Mouse (Mus musculus): ENCODE measurements around the gene Spcs2.
A peak's percentile ranks its signal among the peaks of the same experiment; 100 is the strongest.

The Spcs2 gene

DNA sequence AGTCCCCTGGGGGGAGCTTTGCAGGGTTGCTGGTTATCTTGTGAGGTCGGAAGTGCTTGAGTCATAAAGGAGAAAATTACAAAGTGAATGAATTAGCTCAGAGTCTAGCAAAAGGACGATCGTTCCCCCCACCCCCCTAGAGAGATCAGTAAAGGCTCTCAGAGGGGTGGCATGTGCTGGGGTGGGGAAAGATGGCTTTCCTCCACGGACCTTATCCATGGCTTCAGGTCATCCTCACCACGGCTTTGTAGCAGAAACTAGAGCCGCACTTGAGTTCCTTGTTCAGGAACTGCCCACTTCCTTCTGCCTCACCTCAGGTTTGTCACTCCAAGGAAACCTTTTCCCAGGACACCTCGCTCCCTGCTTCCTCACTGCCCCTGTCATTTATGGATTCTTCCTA, at the start of gene Spcs2:
Spcs2 (minus strand) TSS at position 101 of the 400 bp plus-strand sequence.
- DNase-seq (ENCODE audit: low read depth) = no peak

DNA sequence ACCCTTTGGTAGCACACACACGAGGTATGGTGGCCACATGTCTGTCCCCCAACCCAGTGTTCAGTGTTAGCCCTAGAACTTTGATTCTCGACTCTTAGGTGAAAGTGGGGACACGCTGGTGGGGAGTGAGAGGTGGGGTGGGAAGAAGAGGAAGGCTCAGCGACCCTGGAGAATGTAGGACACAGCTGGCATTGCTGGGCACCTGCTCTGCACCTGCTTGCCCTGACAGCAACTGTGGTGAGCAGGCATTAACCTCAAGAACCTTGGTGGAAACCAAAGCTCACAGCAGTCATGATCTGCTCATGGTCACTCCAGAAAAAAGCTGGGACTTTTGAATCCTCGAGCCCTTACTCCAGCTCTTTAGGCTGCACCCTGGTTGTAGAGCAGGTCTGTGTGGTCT, 47.8 kb upstream of the Spcs2 start:
- DNase-seq (ENCODE audit: low read depth) = no peak

- DNase-seq (ENCODE audit: low read depth) = peak; percentile 29
Observed at GRCm38 (mm10) chr7:99907463-99907862, 44.2 kb upstream of the Spcs2 start.

- no peak for DNase-seq (ENCODE audit: low read depth)
Observed at GRCm38 (mm10) chr7:99906346-99906745, 43.1 kb upstream of the Spcs2 start.

DNA sequence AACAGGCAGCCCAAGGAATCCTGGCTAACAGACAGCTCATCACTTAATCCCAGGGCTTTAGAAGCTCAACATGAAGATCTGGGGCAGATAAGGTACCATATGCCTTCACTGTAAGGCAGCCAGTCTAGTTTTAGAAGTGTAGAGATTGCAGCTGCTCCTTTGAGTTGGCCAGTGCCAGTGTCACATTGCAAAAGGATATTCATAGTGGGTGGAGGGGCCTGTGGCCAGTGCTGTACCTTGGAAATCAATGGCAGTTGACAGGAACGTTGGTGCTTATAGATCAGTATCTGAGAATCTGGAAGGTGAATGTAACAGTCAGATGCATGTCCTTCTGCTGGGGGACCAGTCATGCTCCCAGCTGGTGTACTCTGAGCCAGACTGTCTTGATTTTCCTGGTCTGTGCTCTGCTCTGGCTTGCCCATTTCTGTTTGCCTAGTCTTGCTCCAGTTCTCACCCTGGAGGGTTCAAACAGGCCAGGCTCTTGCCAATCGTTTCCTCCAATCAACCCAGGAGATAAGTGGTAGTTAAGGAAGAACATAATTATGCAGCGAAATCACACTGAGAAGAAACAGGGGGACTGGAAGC, 41.3 kb upstream of the Spcs2 start:
- no peak for DNase-seq (ENCODE audit: low read depth)

- no peak for DNase-seq (ENCODE audit: low read depth)
Observed at GRCm38 (mm10) chr7:99902918-99903665, 39.8 kb upstream of the Spcs2 start.

- DNase-seq (ENCODE audit: low read depth) = no peak
Observed at GRCm38 (mm10) chr7:99902208-99902607, 38.9 kb upstream of the Spcs2 start.

DNA sequence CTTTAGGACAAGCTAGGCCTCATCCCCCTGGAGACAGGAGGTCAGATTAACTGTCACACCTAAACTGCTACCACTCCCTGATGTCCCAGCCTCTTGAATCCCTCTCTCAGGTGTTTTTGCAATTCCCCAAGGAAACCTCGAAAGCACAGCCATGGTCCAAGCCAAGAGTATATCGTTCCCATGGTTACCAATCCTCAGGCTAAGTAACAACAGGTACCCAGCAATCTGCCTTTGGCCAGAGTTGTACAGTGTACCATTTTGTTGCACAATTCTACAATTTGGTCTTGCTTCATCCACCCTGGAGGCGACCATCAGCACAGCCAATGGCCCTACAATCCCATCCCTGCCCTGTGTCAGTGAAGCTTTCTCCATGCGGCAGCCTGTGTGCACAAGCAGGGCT, 33.6 kb upstream of the Spcs2 start:
- DNase-seq (ENCODE audit: low read depth) = no peak

GRCm38 (mm10) chr7:99894478-99894877, 31.2 kb upstream of the Spcs2 start:
- no peak for DNase-seq (ENCODE audit: low read depth)

GRCm38 (mm10) chr7:99893967-99894366, 30.7 kb upstream of the Spcs2 start:
- no peak for DNase-seq (ENCODE audit: low read depth)

GRCm38 (mm10) chr7:99892351-99892750, 29.1 kb upstream of the Spcs2 start:
- no peak for DNase-seq (ENCODE audit: low read depth)

DNA sequence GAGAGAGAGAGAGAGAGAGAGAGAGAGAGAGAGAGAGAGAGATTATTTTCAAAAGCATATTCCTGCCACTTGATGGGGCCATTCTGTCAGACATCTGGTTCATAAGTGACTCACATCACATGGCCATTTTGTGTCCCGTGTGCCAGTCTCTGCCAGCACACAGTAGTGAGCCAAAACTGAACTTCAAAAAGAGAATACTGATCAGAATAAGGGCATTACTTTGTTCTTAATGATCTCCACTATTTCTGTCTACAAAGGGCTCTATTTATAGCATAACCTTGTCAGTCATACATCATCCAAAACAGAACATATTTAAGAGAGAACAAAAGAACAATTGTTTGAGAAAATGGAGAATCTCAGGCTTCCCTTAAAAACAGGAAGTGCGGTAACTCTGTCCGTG, 28.2 kb upstream of the Spcs2 start:
- DNase-seq (ENCODE audit: low read depth) = no peak

GRCm38 (mm10) chr7:99890168-99890755, 27.0 kb upstream of the Spcs2 start:
- no peak for DNase-seq (ENCODE audit: low read depth)

GRCm38 (mm10) chr7:99889175-99889880, 26.1 kb upstream of the Spcs2 start:
- DNase-seq (ENCODE audit: low read depth) = no peak

DNA sequence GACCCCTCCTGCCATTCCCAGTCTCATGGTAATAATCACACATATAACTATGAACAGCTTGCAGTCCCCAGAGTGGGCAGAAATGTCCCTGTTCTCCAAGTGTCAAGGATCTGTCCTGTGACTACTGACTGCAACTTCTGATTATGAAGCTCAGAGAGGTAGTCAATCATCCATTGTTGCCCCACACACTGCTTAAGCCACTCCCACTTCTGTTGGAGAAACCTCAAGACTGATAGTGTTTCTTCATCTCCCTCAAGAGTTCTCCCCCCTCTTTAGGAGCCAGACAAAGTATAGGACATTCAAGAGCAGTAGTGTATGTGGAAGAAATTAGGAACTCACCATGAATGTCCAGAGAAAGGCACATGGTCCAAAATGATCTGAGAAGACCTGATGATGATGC, 24.5 kb upstream of the Spcs2 start:
- DNase-seq (ENCODE audit: low read depth) = no peak

GRCm38 (mm10) chr7:99887230-99887735, 24.0 kb upstream of the Spcs2 start:
- no peak for DNase-seq (ENCODE audit: low read depth)

- no peak for DNase-seq (ENCODE audit: low read depth)
Observed at GRCm38 (mm10) chr7:99878254-99878653, 15.0 kb upstream of the Spcs2 start.

DNA sequence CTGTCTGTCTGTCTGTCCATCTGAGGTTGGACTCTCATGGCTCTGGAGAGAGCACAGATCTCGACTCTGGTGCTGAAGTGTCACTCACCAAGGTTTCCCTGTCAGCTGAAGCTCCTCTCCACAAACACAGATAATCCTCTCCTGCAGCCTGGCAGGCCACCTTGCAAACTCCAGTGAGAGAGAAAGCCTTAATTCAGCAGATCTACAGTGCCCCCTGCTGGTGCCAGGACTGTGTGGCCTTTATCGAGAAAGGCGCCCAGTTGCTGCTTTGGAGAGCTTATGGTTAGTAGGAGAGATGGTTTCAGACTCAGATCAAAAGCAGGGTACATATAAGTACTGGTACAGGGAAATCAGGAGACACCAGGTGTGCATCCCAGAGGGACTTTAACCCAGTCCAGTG, 13.1 kb upstream of the Spcs2 start:
- peak; percentile 77 for DNase-seq (ENCODE audit: low read depth)

GRCm38 (mm10) chr7:99875891-99876290, 12.6 kb upstream of the Spcs2 start:
- DNase-seq (ENCODE audit: low read depth) = no peak

GRCm38 (mm10) chr7:99873965-99874364, 10.7 kb upstream of the Spcs2 start:
- no peak for DNase-seq (ENCODE audit: low read depth)

DNA sequence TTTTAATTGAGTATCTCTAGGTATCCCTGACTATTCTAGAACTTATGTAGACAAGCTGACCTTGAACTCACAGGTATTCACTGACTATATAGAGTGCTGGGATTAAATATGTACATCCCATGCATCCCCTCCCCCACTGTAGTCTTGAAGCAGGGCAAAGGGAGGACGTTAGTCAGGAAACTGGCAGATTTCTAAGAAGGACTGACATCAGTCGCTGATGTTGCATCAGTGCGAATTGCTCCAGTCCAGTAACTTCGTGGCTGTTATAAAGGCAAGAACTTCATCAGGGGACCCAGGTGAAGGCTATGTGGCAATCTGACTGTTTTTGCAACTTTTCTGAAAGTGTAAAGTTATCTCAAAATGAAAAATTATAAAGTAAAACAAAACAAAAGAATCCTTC, 6.0 kb upstream of the Spcs2 start:
- DNase-seq (ENCODE audit: low read depth) = no peak

DNA sequence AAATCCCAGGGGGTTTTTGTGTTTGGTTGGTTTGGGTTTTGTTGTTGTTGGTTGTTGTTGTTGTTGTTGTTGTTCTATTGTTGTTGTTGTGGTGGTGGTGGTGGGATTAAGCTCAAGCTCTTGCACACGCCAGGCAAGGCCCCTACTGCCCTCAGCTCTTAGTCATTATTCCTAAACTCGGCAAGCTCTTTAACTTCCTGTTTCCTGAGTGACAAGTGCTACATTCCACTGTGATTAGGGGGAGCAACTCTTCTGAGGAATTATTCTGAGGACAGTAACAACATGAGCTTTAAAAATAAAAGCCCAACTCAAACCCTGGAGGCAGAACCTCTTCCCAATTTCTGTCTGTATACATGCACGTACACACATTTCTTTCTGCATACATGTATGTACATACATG, 2.0 kb upstream of the Spcs2 start:
- DNase-seq (ENCODE audit: low read depth) = no peak
